Mouse (Mus musculus) MN1 (cell line): ENCODE measurements at regions not wholly inside any gene's neighbourhood (a gene's known extent, or its start where the extent isn't known, plus 50 kb on each side); places are given as distances from the start of the nearest gene placed in this dataset.

ENCODE experiments used
- DNase-seq: peaks from one replicate; pipeline ENCODE4 v3.0.0-alpha.2; 2016; ENCODE audit warnings: low spot score

- no peak for DNase-seq
Measured at GRCm38 (mm10) chr13:71003517-71003916, 161.9 kb upstream of the Adamts16 start.

- DNase-seq, result peak; percentile 6
Measured at GRCm38 (mm10) chr13:71001278-71001677, 159.7 kb upstream of the Adamts16 start.

- no peak for DNase-seq
Measured at GRCm38 (mm10) chr13:71000422-71001008, 158.9 kb upstream of the Adamts16 start.

GRCm38 (mm10) chr13:70993522-70993921 is 151.9 kb upstream of the Adamts16 start:
- no peak for DNase-seq

GRCm38 (mm10) chr13:70989999-70990645 is 148.5 kb upstream of the Adamts16 start:
- DNase-seq, result no peak

- DNase-seq, result no peak
Measured at GRCm38 (mm10) chr13:70979344-70979743, 137.7 kb upstream of the Adamts16 start.

- DNase-seq, result no peak
Measured at GRCm38 (mm10) chr13:70978547-70979307, 137.1 kb upstream of the Adamts16 start.

- no peak for DNase-seq
Measured at GRCm38 (mm10) chr13:70969596-70969995, 128.0 kb upstream of the Adamts16 start.

- no peak for DNase-seq
Measured at GRCm38 (mm10) chr13:70967781-70968180, 126.2 kb upstream of the Adamts16 start.

- DNase-seq, result no peak
Measured at GRCm38 (mm10) chr13:70963384-70963783, 121.8 kb upstream of the Adamts16 start.

GRCm38 (mm10) chr13:70934309-70935037 is 92.9 kb upstream of the Adamts16 start:
- DNase-seq, result no peak

- DNase-seq, result no peak
Measured at GRCm38 (mm10) chr13:70913834-70914233, 72.2 kb upstream of the Adamts16 start.

GRCm38 (mm10) chr13:70910934-70911333 is 69.3 kb upstream of the Adamts16 start:
- DNase-seq, result no peak

GRCm38 (mm10) chr13:70904834-70905233 is 63.2 kb upstream of the Adamts16 start:
- no peak for DNase-seq

- no peak for DNase-seq
Measured at GRCm38 (mm10) chr13:70903831-70904230, 62.2 kb upstream of the Adamts16 start.

- no peak for DNase-seq
Measured at GRCm38 (mm10) chr13:70903150-70903549, 61.5 kb upstream of the Adamts16 start.

GRCm38 (mm10) chr13:70902727-70903126 is 61.1 kb upstream of the Adamts16 start:
- no peak for DNase-seq

GRCm38 (mm10) chr13:70891634-70892033 is 50.0 kb upstream of the Adamts16 start:
- no peak for DNase-seq
